ENCODE assay signal across 9 mouse cellular contexts in genomic region chr16:91548586-91548985, GRCm38 (mm10). TPM values are rescaled to one million over a fixed set of nuclear protein-coding genes. Genes with fewer than 3 reads are reported as not detected.
DNase-seq lines count a peak whose midpoint lies in the region; ATAC-seq lines count a peak whose summit lies in the region.
"Had no signal": no experiment of that assay in that cellular context is flagged by ENCODE, and none has a peak within 500 bp of the region (broad histone marks: within the 10 kb centered on the region; RNA-seq: fewer than 3 reads in every experiment).

No protein-coding gene starts in this region.

- H3K4me3 ChIP-seq in heart, embryonic 10.5 days = peak overlapping the region; percentile 96
- H3K4me3 ChIP-seq in forebrain, embryonic 15.5 days = peak overlapping the region; percentile 87
- peak overlapping the region; percentile 23; the same call in 1 of the 2 replicates for H3K4me3 ChIP-seq in liver, embryonic 12.5 days

- H3K9me3 ChIP-seq in heart, embryonic 10.5 days = no peaks in the 10 kb centered on the region
- no peaks in the 10 kb centered on the region for H3K9me3 ChIP-seq in forebrain, embryonic 15.5 days
- H3K9me3 ChIP-seq in liver, embryonic 12.5 days (replicated peaks) = no peaks in the 10 kb centered on the region

- peak overlapping the region; percentile 99 for H3K27ac ChIP-seq in heart, embryonic 10.5 days
- H3K27ac ChIP-seq in forebrain, embryonic 15.5 days (replicated peaks) = peak overlapping the region; percentile 23; the same call in 1 of the 2 replicates
- peak overlapping the region; percentile 52 for H3K27ac ChIP-seq in liver, embryonic 12.5 days

- H3K36me3 ChIP-seq in heart, embryonic 10.5 days = peaks cover 10% of the 10 kb centered on the region; the same call in 1 of the 2 replicates
- H3K36me3 ChIP-seq in forebrain, embryonic 15.5 days = no peaks in the 10 kb centered on the region
- 0 out of 2 replicates have a peak, but pooled peaks cover 6% of the 10 kb centered on the region for H3K36me3 ChIP-seq in liver, embryonic 12.5 days

- peak overlapping the region; percentile 61 for H3K4me2 ChIP-seq in forebrain, embryonic 15.5 days (replicated peaks)
- H3K4me2 ChIP-seq in liver, embryonic 12.5 days = peak overlapping the region; percentile 98

- 35% methylated on average over 5 of the region's 5 CpGs for WGBS in heart, embryonic 10.5 days
- WGBS in forebrain, embryonic 15.5 days = 50% methylated on average over 5 of the region's 5 CpGs
- WGBS in liver, embryonic 12.5 days (ENCODE audit: insufficient replicate concordance) = 24% methylated on average over 5 of the region's 5 CpGs

- peak; percentile 9 for ATAC-seq in CD4-positive, CD25-positive, alpha-beta regulatory T cell, adult 4 months
- ATAC-seq in forebrain, embryonic 15.5 days (replicated peaks) = no peak
- ATAC-seq in liver, embryonic 12.5 days = no peak

- H3K4me1 ChIP-seq in heart, embryonic 10.5 days = peaks cover 77% of the 10 kb centered on the region
- H3K4me1 ChIP-seq in forebrain, embryonic 15.5 days = peaks cover 36% of the 10 kb centered on the region
- peaks cover 90% of the 10 kb centered on the region for H3K4me1 ChIP-seq in liver, embryonic 12.5 days

- no peak for DNase-seq in heart, embryonic 10.5 days (ENCODE audit: low spot score)
- DNase-seq in heart, postnatal 4 days = no peak
- no peak for DNase-seq in left cerebral cortex, adult 9 months (ENCODE audit: low spot score in 2 of 2)
- DNase-seq in layer of hippocampus, adult 9-11 months = no peak
- no peak for DNase-seq in embryo, embryonic 10 days (ENCODE audit: low spot score)
- DNase-seq: kidney, adult 18-20 months had no signal

- peak overlapping the region; percentile 37 for H3K9ac ChIP-seq in forebrain, embryonic 15.5 days (replicated peaks)
- H3K9ac ChIP-seq in liver, embryonic 12.5 days = peak overlapping the region; percentile 44

- no peaks in the 10 kb centered on the region for H3K27me3 ChIP-seq in heart, embryonic 10.5 days (ENCODE audit: insufficient read depth, poor library complexity, severe bottlenecking)
- no peaks in the 10 kb centered on the region for H3K27me3 ChIP-seq in forebrain, embryonic 15.5 days
- no peaks in the 10 kb centered on the region; the same call in 1 of the 2 replicates for H3K27me3 ChIP-seq in liver, embryonic 12.5 days (replicated peaks)

RNA-seq across cellular contexts. Expression of gene Ifngr2, which starts 1.7 kb away (rescaled TPM):
- 53.7 and 85.6 TPM in 2 replicates for polyA plus RNA-seq in heart, embryonic 10.5 days (2016; fragmentation: Nextera tagmentation; extraction: Ambion mirVana)
- 10 to 100 TPM; 87.1 to 89.9 TPM for total RNA-seq in heart, postnatal 4 days (2021)
- polyA plus RNA-seq in CD4-positive, CD25-positive, alpha-beta regulatory T cell, adult 4 months (2017; shearing (Covaris generic)) = 10 to 100 TPM; 29.9 to 35.3 TPM
- 104 and 105 TPM in 2 replicates for polyA plus RNA-seq in forebrain, embryonic 15.5 days (2015; fragmentation: Nextera tagmentation; extraction: Ambion mirVana)
- polyA plus RNA-seq in liver, embryonic 12.5 days (2016; fragmentation: Nextera tagmentation; extraction: Ambion mirVana) = 17.1 and 17.9 TPM in 2 replicates

RNA-seq across cellular contexts. Expression of gene Tmem50b, which starts 49.0 kb away (rescaled TPM):
- 44.7 and 56.1 TPM in 2 replicates for polyA plus RNA-seq in heart, embryonic 10.5 days (2016; fragmentation: Nextera tagmentation; extraction: Ambion mirVana)
- total RNA-seq in heart, postnatal 4 days (2021) = 10 to 100 TPM; 38.9 to 40.9 TPM
- 10 to 100 TPM; 27.7 to 38.4 TPM for polyA plus RNA-seq in CD4-positive, CD25-positive, alpha-beta regulatory T cell, adult 4 months (2017; shearing (Covaris generic))
- 83.2 and 89.2 TPM in 2 replicates for polyA plus RNA-seq in forebrain, embryonic 15.5 days (2015; fragmentation: Nextera tagmentation; extraction: Ambion mirVana)
- polyA plus RNA-seq in liver, embryonic 12.5 days (2016; fragmentation: Nextera tagmentation; extraction: Ambion mirVana) = 6.7 and 6.8 TPM in 2 replicates

Comparison
In these comparisons a context has a peak if more than half of its experiments do, and no peak if none do; other contexts are left out.
1. H3K27ac ChIP-seq: peak in every context shown above with its lines; median percentile 99 in heart, embryonic 10.5 days; 52 in liver, embryonic 12.5 days; 23 in forebrain, embryonic 15.5 days.
2. H3K4me3 ChIP-seq: peak in every context shown above with its lines; median percentile 96 in heart, embryonic 10.5 days; 87 in forebrain, embryonic 15.5 days; 23 in liver, embryonic 12.5 days.